Mouse (Mus musculus): ENCODE data around the gene Amdhd1. TPM values are rescaled to one million over a fixed set of nuclear protein-coding genes. Genes with fewer than 3 reads are reported as not detected.

The Amdhd1 gene
- 6.3 and 6.9 TPM in 2 replicates for polyA plus RNA-seq (2016; fragmentation: Nextera tagmentation; extraction: Ambion mirVana)

DNA sequence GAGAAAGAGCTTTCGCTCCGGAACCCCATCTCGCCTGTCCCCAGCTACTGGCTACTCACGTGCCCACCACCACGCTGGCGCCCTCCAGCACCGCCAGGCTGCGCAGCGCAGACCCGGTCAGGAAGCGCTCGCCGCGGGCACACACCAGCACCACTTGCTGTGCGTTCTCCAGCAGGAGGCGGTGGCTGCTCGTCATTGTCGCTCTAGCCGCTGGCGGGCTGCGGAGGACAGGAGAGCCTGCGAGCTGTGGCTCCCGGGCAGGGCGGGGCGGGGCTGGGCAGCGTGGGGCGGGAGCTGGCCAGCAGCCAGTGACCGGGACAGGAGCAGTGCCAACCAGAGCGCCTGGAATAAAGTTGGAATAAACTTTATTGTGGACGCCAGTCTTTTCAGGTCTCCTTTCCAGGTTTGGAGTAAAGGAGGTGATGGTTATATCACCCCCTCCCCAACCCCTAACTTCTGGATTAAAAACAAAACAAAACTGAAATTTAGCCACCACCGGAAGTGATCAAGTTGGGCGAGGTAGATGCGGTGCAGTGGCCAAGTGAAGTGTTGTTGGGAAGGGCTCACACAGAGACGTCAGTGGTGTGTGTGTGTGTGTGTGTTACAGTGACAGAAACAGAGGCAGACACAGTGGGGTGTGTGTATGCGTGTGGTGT is at the start of gene Amdhd1:
Amdhd1 (minus strand) TSS at position 259 of the 656 bp plus-strand sequence.
- no peaks in the 10 kb centered on the region for H3K36me3 ChIP-seq
- H3K9ac ChIP-seq = peak within 1 kb of the TSS; percentile 49
- peak within 1 kb of the TSS; percentile 50 for H3K4me3 ChIP-seq
- peaks cover 40% of the 10 kb centered on the region for H3K27me3 ChIP-seq (replicated peaks)
- whole genome bisulfite sequencing (ENCODE audit: insufficient replicate concordance) = 3% methylated on average over 35 of the region's 35 CpGs
- H3K27ac ChIP-seq = 0 out of 2 replicates have a peak within 1 kb of the TSS, but pooled peaks have one; percentile 16
- ATAC-seq = peak; percentile 81
- H3K4me1 ChIP-seq = peaks cover 25% of the 10 kb centered on the region
- peak within 1 kb of the TSS; percentile 73 for H3K4me2 ChIP-seq
- no peaks in the 10 kb centered on the region for H3K9me3 ChIP-seq (replicated peaks)

DNA sequence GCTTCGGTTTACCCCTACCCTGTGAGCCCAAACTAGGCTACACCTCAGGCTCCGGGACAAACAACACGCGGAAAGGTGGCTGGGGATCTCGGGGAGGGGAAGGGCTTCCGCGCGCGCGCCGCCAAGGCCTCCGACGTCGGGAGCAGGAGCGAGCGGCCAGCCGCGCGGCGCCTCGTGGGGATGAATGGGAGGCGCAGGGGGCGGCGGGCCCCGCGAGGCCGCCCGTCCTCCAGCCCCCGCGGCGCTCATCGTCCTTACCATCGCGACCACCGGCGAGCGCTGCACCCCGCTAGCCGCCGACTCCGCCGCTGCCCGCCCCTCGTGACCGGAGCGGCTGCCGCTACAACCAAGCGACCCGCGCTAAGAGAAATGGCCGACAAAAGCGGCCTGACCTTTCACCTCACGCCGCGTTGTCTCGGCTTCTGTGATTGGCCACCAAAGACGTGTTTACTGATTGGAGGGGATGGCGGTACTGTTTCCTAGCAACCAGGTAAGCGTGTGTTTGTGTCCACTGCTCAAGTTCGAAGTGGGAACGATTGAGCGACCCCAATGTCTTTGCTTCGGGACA is 49.5 kb upstream of the Amdhd1 start, which contains the start of gene Snrpf:
Snrpf (minus strand) TSS at position 426 of the 568 bp plus-strand sequence.
- Histone ChIP-seq H3K4me2 (peak within 1 kb of the TSS; percentile 92), H3K9ac (peak within 1 kb of the TSS; percentile 86), H3K27ac (peak within 1 kb of the TSS; percentile 78), H3K27me3 (replicated peaks) (no peaks in the 10 kb centered on the region), H3K9me3 (replicated peaks) (no peaks in the 10 kb centered on the region), H3K36me3 (peaks cover 37% of the 10 kb centered on the region), H3K4me3 (peak within 1 kb of the TSS; percentile 87), H3K4me1 (peaks cover 33% of the 10 kb centered on the region)
- peak; percentile 83 for ATAC-seq
- under 1% methylated on average over 63 of the region's 63 CpGs for WGBS (ENCODE audit: insufficient replicate concordance)

- Histone ChIP-seq H3K4me2 (peak overlapping the region; percentile 92), H3K27me3 (replicated peaks) (no peaks in the 10 kb centered on the region), H3K9me3 (replicated peaks) (no peaks in the 10 kb centered on the region), H3K9ac (peak overlapping the region; percentile 86), H3K27ac (peak overlapping the region; percentile 78), H3K4me3 (peak overlapping the region; percentile 87), H3K36me3 (peaks cover 41% of the 10 kb centered on the region), H3K4me1 (peaks cover 29% of the 10 kb centered on the region)
- 4% methylated on average over 11 of the region's 11 CpGs for WGBS (ENCODE audit: insufficient replicate concordance)
- peak; percentile 44; the same call in 1 of the 2 replicates for ATAC-seq
These were observed 49.0 kb upstream of the Amdhd1 start for GRCm38 (mm10) chr10:93588796-93589195.

DNA sequence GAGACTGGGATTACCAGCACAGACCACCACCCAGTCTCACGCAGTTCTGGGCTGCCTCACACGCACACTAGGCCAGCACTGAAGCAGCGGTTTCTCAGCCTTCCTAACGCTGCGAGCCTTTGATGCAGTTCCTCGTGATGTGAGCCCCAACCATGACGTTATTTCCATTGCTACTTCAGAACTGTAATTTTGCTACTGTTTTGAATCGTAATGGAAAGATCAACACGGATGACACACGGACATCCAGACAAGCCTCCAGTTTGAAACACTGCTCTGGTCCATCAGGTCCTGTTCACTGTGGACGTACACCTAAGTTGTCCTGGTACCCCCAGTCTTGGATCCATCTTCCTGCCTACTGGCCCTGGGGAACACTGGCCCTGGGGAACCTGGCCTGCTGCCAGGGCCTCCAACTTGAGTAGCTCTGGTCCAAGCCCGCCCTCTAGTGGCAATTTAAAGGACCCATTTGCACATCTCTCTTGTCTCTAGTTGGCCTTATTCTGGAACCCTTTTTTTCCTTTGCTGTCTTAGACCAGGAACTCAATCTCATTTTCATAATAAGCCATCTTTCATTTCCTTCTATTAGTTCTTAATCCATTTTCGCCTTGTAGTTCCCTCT is 37.5 kb upstream of the Amdhd1 start:
- H3K36me3 ChIP-seq = peaks cover 10% of the 10 kb centered on the region
- no peak overlapping the region for H3K27ac ChIP-seq
- H3K4me1 ChIP-seq = no peaks in the 10 kb centered on the region
- 61% methylated on average over 13 of the region's 13 CpGs for WGBS (ENCODE audit: insufficient replicate concordance)
- H3K4me3 ChIP-seq = no peak overlapping the region
- ATAC-seq = no peak
- no peaks in the 10 kb centered on the region for H3K9me3 ChIP-seq (replicated peaks)
- H3K9ac ChIP-seq = no peak overlapping the region
- no peaks in the 10 kb centered on the region for H3K27me3 ChIP-seq (replicated peaks)
- H3K4me2 ChIP-seq = no peak overlapping the region

DNA sequence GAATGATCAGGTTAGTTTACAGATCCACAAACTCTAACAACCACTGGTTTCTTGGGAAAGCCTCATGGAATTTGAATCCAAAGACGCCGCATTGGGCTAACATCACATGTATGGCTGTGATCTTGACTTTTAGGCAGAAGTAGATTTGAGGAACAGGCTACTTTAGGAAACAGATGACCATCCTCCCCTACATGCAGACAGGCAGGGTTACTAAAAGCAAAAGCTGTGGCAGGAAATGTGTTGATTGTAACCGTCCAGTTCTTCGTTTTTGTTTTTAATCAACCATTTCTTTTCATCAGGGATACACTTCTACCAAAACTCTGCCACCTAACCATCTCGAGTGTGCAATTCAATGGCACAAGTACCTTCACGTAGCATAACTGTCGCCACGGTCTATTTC is 36.1 kb upstream of the Amdhd1 start:
- no peak overlapping the region for H3K27ac ChIP-seq
- WGBS (ENCODE audit: insufficient replicate concordance) = 61% methylated on average over 8 of the region's 8 CpGs
- H3K4me2 ChIP-seq = no peak overlapping the region
- no peaks in the 10 kb centered on the region for H3K4me1 ChIP-seq
- no peak overlapping the region for H3K9ac ChIP-seq
- H3K27me3 ChIP-seq (replicated peaks) = no peaks in the 10 kb centered on the region
- ATAC-seq = no peak
- no peaks in the 10 kb centered on the region for H3K36me3 ChIP-seq
- no peak overlapping the region for H3K4me3 ChIP-seq
- H3K9me3 ChIP-seq (replicated peaks) = no peaks in the 10 kb centered on the region

DNA sequence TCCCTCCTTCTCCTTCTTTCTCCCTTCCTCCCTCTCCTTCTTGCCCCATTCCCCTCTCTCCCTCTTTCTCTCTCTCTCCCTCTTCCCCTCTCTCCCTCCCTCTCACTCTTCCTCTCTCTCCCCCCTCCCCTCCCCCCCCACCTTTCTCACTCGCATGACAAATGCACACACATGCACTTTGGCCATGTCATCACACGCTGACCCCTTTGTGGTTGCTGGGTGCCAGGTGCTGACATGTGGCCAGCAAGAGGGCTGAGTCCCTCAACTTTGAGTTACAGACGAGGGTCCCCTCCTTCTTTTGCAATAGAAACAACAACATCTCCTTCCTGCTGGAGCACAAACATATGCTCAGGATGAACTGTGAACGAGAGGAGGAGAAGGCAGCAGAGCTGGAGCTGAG is 35.1 kb upstream of the Amdhd1 start:
- Histone ChIP-seq H3K36me3 (no peaks in the 10 kb centered on the region), H3K9ac (no peak overlapping the region), H3K9me3 (replicated peaks) (no peaks in the 10 kb centered on the region), H3K27me3 (replicated peaks) (no peaks in the 10 kb centered on the region), H3K4me3 (no peak overlapping the region), H3K4me1 (no peaks in the 10 kb centered on the region), H3K27ac (no peak overlapping the region), H3K4me2 (no peak overlapping the region)
- 50% methylated on average over 4 of the region's 4 CpGs for WGBS (ENCODE audit: insufficient replicate concordance)
- ATAC-seq = no peak

- H3K4me3 ChIP-seq = no peak overlapping the region
- H3K27me3 ChIP-seq (replicated peaks) = no peaks in the 10 kb centered on the region
- ATAC-seq = no peak
- no peaks in the 10 kb centered on the region for H3K9me3 ChIP-seq (replicated peaks)
- WGBS (ENCODE audit: insufficient replicate concordance) = 53% methylated on average over 2 of the region's 2 CpGs
- no peaks in the 10 kb centered on the region for H3K36me3 ChIP-seq
- H3K9ac ChIP-seq = no peak overlapping the region
- no peaks in the 10 kb centered on the region for H3K4me1 ChIP-seq
- no peak overlapping the region for H3K27ac ChIP-seq
- H3K4me2 ChIP-seq = no peak overlapping the region
These were observed 32.4 kb upstream of the Amdhd1 start for GRCm38 (mm10) chr10:93572209-93572608.

- Histone ChIP-seq H3K36me3 (no peaks in the 10 kb centered on the region), H3K4me1 (no peaks in the 10 kb centered on the region), H3K27ac (no peak overlapping the region), H3K27me3 (replicated peaks) (no peaks in the 10 kb centered on the region), H3K4me2 (no peak overlapping the region), H3K4me3 (no peak overlapping the region), H3K9me3 (replicated peaks) (no peaks in the 10 kb centered on the region), H3K9ac (no peak overlapping the region)
- ATAC-seq = no peak
- 71% methylated on average over 6 of the region's 6 CpGs for WGBS (ENCODE audit: insufficient replicate concordance)
These were observed 28.8 kb upstream of the Amdhd1 start for GRCm38 (mm10) chr10:93568671-93569070.

GRCm38 (mm10) chr10:93567841-93568566 is 28.2 kb upstream of the Amdhd1 start:
- Histone ChIP-seq H3K9ac (no peak overlapping the region), H3K9me3 (replicated peaks) (no peaks in the 10 kb centered on the region), H3K4me3 (no peak overlapping the region), H3K4me2 (no peak overlapping the region), H3K4me1 (no peaks in the 10 kb centered on the region), H3K36me3 (no peaks in the 10 kb centered on the region), H3K27ac (no peak overlapping the region), H3K27me3 (replicated peaks) (no peaks in the 10 kb centered on the region)
- 76% methylated on average over 11 of the region's 11 CpGs for WGBS (ENCODE audit: insufficient replicate concordance)
- ATAC-seq = no peak

GRCm38 (mm10) chr10:93567066-93567465 is 27.2 kb upstream of the Amdhd1 start:
- 75% methylated on average over 10 of the region's 10 CpGs for WGBS (ENCODE audit: insufficient replicate concordance)
- no peak overlapping the region for H3K27ac ChIP-seq
- no peak overlapping the region for H3K4me3 ChIP-seq
- H3K9ac ChIP-seq = no peak overlapping the region
- H3K27me3 ChIP-seq (replicated peaks) = no peaks in the 10 kb centered on the region
- no peak overlapping the region for H3K4me2 ChIP-seq
- H3K4me1 ChIP-seq = no peaks in the 10 kb centered on the region
- no peaks in the 10 kb centered on the region for H3K36me3 ChIP-seq
- no peaks in the 10 kb centered on the region for H3K9me3 ChIP-seq (replicated peaks)
- ATAC-seq = no peak

- no peaks in the 10 kb centered on the region for H3K4me1 ChIP-seq
- no peaks in the 10 kb centered on the region for H3K9me3 ChIP-seq (replicated peaks)
- no peaks in the 10 kb centered on the region for H3K36me3 ChIP-seq
- H3K4me3 ChIP-seq = no peak overlapping the region
- no peak overlapping the region for H3K27ac ChIP-seq
- WGBS (ENCODE audit: insufficient replicate concordance) = 54% methylated on average over 14 of the region's 14 CpGs
- no peak for ATAC-seq
- H3K4me2 ChIP-seq = no peak overlapping the region
- no peak overlapping the region for H3K9ac ChIP-seq
- no peaks in the 10 kb centered on the region for H3K27me3 ChIP-seq (replicated peaks)
These were observed 24.8 kb upstream of the Amdhd1 start for GRCm38 (mm10) chr10:93564518-93565090.

All from liver, embryonic 12.5 days (tissue).